Mouse (Mus musculus): ENCODE data around the gene Ndufv1.
"Not testable (repeated sequence)": the region's sequence is repeated elsewhere in the genome, so short reads cannot be mapped to it uniquely, and the experiment has no call there.

- TF ChIP-seq CTCF (IDR thresholded peaks at IDR 0.05; ENCODE audit: low read depth, low read length); GATA1 (IDR thresholded peaks at IDR 0.05; ENCODE audit: borderline replicate concordance, low read length); POLR2AphosphoS5 (IDR thresholded peaks at IDR 0.05; ENCODE audit: insufficient replicate concordance, low read depth, low read length); TAL1 (conservative IDR thresholded peaks at IDR 0.05; ENCODE audit: low read depth, low read length); GATA2 (IDR thresholded peaks at IDR 0.05; ENCODE audit: borderline replicate concordance, low read depth, low read length): not testable (repeated sequence)
These were observed 24.7 kb upstream of the Ndufv1 start for GRCm38 (mm10) chr19:4037154-4037787.
